Mouse (Mus musculus): Measurements from ENCODE around the gene Kif2c.
A peak's percentile ranks its signal among the peaks of the same experiment; 100 is the strongest.

DNA sequence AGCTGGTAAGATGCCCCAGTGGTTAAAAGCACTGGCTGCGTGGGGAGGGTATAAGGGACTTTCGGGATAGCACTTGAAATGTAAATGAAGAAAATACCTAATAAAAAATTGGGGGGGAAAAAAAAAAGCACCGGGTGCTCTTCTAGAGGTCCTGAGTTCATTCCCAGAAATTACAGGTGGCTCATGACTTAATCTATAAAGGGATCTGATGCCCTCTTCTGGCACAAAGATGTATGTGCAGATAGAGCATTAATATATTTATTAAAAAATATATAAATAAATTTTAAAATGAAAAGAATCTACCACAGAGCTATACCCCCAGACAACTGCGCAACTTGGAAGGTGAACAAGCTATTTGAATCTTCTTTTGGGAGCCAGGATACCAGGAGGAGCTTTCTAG is 41.8 kb downstream of the Kif2c start:
- TF ChIP-seq ZC3H11A (IDR thresholded peaks at IDR 0.05; ENCODE audit: low read depth, low read length) (peak; percentile 28), CTCF (IDR thresholded peaks at IDR 0.05 in 2 of 3, conservative IDR thresholded peaks at IDR 0.05 in 1 of 3; ENCODE audit: control insufficient read depth in 1 of 3, insufficient read depth in 1 of 3, low read depth in 2 of 3, low read length in 3 of 3, poor library complexity in 1 of 3, severe bottlenecking in 1 of 3) (peak in 2 of 3 experiments; percentile 5 to 52; a peak in 3 of 6 replicates), UBTF (IDR thresholded peaks at IDR 0.05; ENCODE audit: borderline replicate concordance, insufficient read depth, low read depth, low read length) (no peak), RCOR1 (IDR thresholded peaks at IDR 0.05; ENCODE audit: low read depth, low read length) (no peak), POLR2AphosphoS2 (IDR thresholded peaks at IDR 0.05; ENCODE audit: low read length) (no peak), ZNF384 (IDR thresholded peaks at IDR 0.05; ENCODE audit: low read depth, low read length) (peak; percentile 47), GATA1 (IDR thresholded peaks at IDR 0.05; ENCODE audit: low read depth, low read length) (no peak), ZMIZ1 (IDR thresholded peaks at IDR 0.05; ENCODE audit: low read depth, low read length) (no peak), HCFC1 (IDR thresholded peaks at IDR 0.05; ENCODE audit: low read depth, low read length) (no peak), NRF1 (IDR thresholded peaks at IDR 0.05; ENCODE audit: insufficient read depth, low read depth, low read length, poor library complexity, severe bottlenecking) (no peak), SMC3 (IDR thresholded peaks at IDR 0.05; ENCODE audit: low read depth, low read length) (peak; percentile 35; the same call in 1 of the 2 replicates), USF1 (IDR thresholded peaks at IDR 0.05; ENCODE audit: low read depth, low read length) (no peak)
